Mouse (Mus musculus) G1E (cell line): Measurements from ENCODE around the gene Rnf114. TPM values are rescaled to one million over a fixed set of nuclear protein-coding genes. Genes with fewer than 3 reads are reported as not detected.

Source experiments
- ATAC-seq: 2 replicates; pipeline ENCODE4 v1.8.0; 2016; ENCODE audit warnings: mild to moderate bottlenecking; ENCODE audit not compliant: insufficient number of reproducible peaks, poor library complexity, low FRiP score, severe bottlenecking; ENCODE audit errors: extremely low read depth
- DNase-seq: peaks from one replicate; pipeline ENCODE4 v3.0.0; 2012; ENCODE audit warnings: low spot score
- H3K27me3 ChIP-seq: 2 replicates; pipeline ENCODE4 v1.6.1; 2012; ENCODE audit warnings: mild to moderate bottlenecking, low read length, inconsistent platforms; ENCODE audit not compliant: insufficient read depth
- H3K36me3 ChIP-seq: replicated peaks from 2 replicates; pipeline ENCODE3; 2012; ENCODE audit warnings: mild to moderate bottlenecking, inconsistent platforms
- H3K4me1 ChIP-seq: 2 replicates; pipeline ENCODE4 v1.6.1; 2012; ENCODE audit warnings: low read depth, low read length, inconsistent platforms, mixed read lengths; ENCODE audit not compliant: insufficient read depth
- H3K4me3 ChIP-seq: 2 replicates; pipeline ENCODE4 v1.5.1; 2012; ENCODE audit warnings: low read depth, mild to moderate bottlenecking, inconsistent platforms, low read length, moderate library complexity, mixed read lengths
- H3K9me3 ChIP-seq: replicated peaks from 2 replicates; pipeline ENCODE4 v1.6.1; 2012; ENCODE audit warnings: inconsistent platforms
- CTCF ChIP-seq: IDR thresholded peaks from 2 replicates; pipeline ENCODE4 v1.5.1; 2012; ENCODE audit warnings: low read depth, low read length, inconsistent platforms, mixed read lengths
- GATA1 ChIP-seq: IDR thresholded peaks from 2 replicates; pipeline ENCODE4 v1.6.1; 2012; ENCODE audit warnings: borderline replicate concordance, low read length, inconsistent platforms, mixed read lengths
- GATA2 ChIP-seq: IDR thresholded peaks from 2 replicates; pipeline ENCODE4 v1.6.1; 2012; ENCODE audit warnings: low read depth, low read length, inconsistent platforms, borderline replicate concordance
- POLR2AphosphoS5 ChIP-seq: IDR thresholded peaks from 2 replicates; pipeline ENCODE4 v1.6.1; 2012; ENCODE audit warnings: low read depth, low read length, inconsistent platforms; ENCODE audit not compliant: insufficient replicate concordance
- TAL1 ChIP-seq: conservative IDR thresholded peaks from 2 replicates; pipeline ENCODE4 v1.6.1; 2012; ENCODE audit warnings: low read depth, low read length, inconsistent platforms, mixed read lengths
- polyA plus RNA-seq: library from polyadenylated mRNA; stranded (reverse); fragments of >175 nt; gene quantifications from 2 replicates; pipeline ENCODE4 v1.2.3, GENCODE M21; 2012
- total RNA-seq, 2 experiments: library from RNA; stranded (forward) in 1 of 2; stranded (reverse) in 1 of 2; fragments of 200-1000 nt in 1 of 2; fragments of >200 nt in 1 of 2; fragmentation: Nextera tagmentation in 1 of 2; gene quantifications; 2 replicates each; pipeline ENCODE4 v1.2.3; 2014 to 2017

The Rnf114 gene
- total and polyA plus RNA-seq, 3 experiments: 18.4 to 41.5 (median 32.1) TPM

DNA sequence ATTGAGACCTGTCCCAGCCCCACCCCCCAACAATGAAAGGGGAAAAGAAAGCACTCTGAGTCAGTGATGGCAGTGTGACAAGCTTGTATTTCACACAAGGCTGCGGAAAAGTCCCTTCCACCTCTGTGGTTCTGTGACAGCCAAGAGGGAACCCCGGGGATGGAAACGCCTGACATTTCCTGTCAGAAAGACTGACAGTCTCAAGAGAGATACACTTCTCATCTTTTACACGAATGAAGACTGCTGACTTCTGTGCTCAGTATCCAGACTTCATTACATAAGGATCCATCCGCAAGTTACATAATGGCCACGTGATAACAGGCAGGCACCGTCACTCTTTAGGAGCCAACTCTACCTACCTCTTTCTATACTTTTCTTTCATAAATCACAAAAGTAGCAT lies 4.0 kb downstream of the Rnf114 start:
- no peak for TF ChIP-seq GATA1
- TF ChIP-seq CTCF: no peak
- TF ChIP-seq GATA2: no peak
- no peak for TF ChIP-seq TAL1
- no peak for TF ChIP-seq POLR2AphosphoS5
- Histone ChIP-seq H3K4me3 (no peak overlapping the region), H3K36me3 (peaks cover 29% of the 10 kb centered on the region), H3K4me1 (peaks cover 26% of the 10 kb centered on the region), H3K9me3 (no peaks in the 10 kb centered on the region), H3K27me3 (no peaks in the 10 kb centered on the region)
- DNase-seq (no peak), ATAC-seq (no peak)

- Histone ChIP-seq H3K4me1 (peaks cover 20% of the 10 kb centered on the region), H3K9me3 (no peaks in the 10 kb centered on the region), H3K4me3 (no peak overlapping the region), H3K27me3 (no peaks in the 10 kb centered on the region), H3K36me3 (peaks cover 29% of the 10 kb centered on the region)
- DNase-seq (no peak), ATAC-seq (0 out of 2 replicates have a peak, but pooled peaks have one; percentile 30)
- no peak for TF ChIP-seq GATA2
- TF ChIP-seq CTCF: peak; percentile 48
- no peak for TF ChIP-seq POLR2AphosphoS5
These were observed 4.8 kb downstream of the Rnf114 start for GRCm38 (mm10) chr2:167497272-167497671.

- H3K4me1 ChIP-seq: peaks cover 50% of the 10 kb centered on the region
- H3K9me3 ChIP-seq: no peaks in the 10 kb centered on the region
- DNase-seq (no peak), ATAC-seq (peak; percentile 32)
- no peaks in the 10 kb centered on the region for H3K27me3 ChIP-seq
- H3K4me3 ChIP-seq: peak overlapping the region; percentile 93
- peaks cover 38% of the 10 kb centered on the region for H3K36me3 ChIP-seq
- TF ChIP-seq CTCF: no peak
- TF ChIP-seq GATA2: no peak
- no peak for TF ChIP-seq GATA1
- TF ChIP-seq POLR2AphosphoS5: no peak
- TF ChIP-seq TAL1: no peak
These were observed 10.3 kb downstream of the Rnf114 start for GRCm38 (mm10) chr2:167502554-167503252.

DNA sequence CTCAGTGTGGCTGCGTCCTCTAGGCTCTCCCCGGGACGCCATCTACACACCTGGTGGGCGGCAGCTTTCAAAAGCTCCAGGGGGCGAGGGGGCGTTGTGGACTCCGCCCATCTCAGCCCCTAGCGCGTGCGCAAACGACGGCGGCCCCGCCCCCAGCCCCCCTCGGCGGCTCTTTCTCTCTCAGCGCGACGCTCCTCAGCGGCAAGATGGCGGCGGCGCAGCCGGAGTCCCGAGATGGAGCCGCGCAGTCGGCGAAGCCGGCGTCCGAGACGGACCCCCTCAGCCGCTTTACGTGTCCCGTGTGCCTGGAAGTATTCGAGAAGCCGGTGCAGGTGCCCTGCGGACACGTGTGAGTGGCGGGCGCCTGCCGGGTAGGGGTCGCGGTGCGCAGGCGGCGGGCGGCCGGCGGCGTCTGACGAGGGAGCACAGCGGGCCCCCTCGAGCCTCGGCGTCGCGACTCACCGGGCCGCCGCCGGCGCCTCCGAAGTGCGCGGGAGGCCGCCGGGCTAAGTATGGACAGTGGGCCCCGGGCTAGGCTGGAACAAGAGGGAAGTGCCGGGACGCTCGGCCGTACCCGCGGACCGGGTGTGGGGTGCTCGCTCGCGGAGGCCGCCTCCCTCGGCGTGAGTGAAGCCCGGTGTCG lies 10.9 kb downstream of the Rnf114 start:
- no peak for TF ChIP-seq POLR2AphosphoS5
- TF ChIP-seq TAL1: no peak
- no peak for TF ChIP-seq CTCF
- TF ChIP-seq GATA1: no peak
- TF ChIP-seq GATA2: no peak
- Histone ChIP-seq H3K4me1 (peaks cover 52% of the 10 kb centered on the region), H3K9me3 (no peaks in the 10 kb centered on the region), H3K4me3 (peak overlapping the region; percentile 93), H3K27me3 (no peaks in the 10 kb centered on the region), H3K36me3 (peaks cover 43% of the 10 kb centered on the region)
- DNase-seq (peak; percentile 80), ATAC-seq (peak; percentile 60)

GRCm38 (mm10) chr2:167503896-167504349 lies 11.5 kb downstream of the Rnf114 start:
- Histone ChIP-seq H3K36me3 (peaks cover 49% of the 10 kb centered on the region), H3K9me3 (no peaks in the 10 kb centered on the region), H3K27me3 (no peaks in the 10 kb centered on the region), H3K4me1 (peaks cover 50% of the 10 kb centered on the region), H3K4me3 (peak overlapping the region; percentile 93)
- peak; percentile 39 for DNase-seq
- no peak for ATAC-seq
- TF ChIP-seq GATA2 (no peak), CTCF (no peak), POLR2AphosphoS5 (no peak), GATA1 (no peak), TAL1 (no peak)

DNA sequence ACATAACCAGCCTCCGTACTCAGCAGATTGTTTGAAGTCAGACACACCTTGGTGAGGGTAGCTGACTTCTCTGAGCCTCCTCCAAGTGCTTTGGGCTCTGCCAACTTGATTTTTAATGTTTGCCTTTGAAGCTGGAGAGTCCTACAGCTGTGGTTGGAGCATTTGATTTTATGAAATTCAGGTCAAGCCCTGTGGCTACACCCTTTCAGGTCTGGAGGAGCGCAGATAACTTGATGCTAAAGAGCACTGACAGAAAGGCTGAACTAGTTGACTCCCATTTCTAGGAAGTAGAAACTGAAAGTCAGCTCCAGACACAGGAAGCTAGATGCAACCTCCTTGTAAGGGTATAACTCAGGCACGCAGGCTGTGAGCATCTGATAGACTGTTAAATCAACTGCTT lies 12.7 kb downstream of the Rnf114 start:
- Histone ChIP-seq H3K4me1 (peaks cover 54% of the 10 kb centered on the region), H3K36me3 (peaks cover 57% of the 10 kb centered on the region), H3K9me3 (no peaks in the 10 kb centered on the region), H3K4me3 (peak overlapping the region; percentile 50; the same call in 1 of the 2 replicates), H3K27me3 (no peaks in the 10 kb centered on the region)
- peak; percentile 40 for DNase-seq
- ATAC-seq: peak; percentile 67
- TF ChIP-seq CTCF (no peak), POLR2AphosphoS5 (no peak)
